Mouse (Mus musculus) hindbrain, embryonic 13.5 days (tissue): ENCODE data around the gene Hspbap1. TPM values are rescaled to one million over a fixed set of nuclear protein-coding genes. Genes with fewer than 3 reads are reported as not detected.
A peak's percentile ranks its signal among the peaks of the same experiment; 100 is the strongest.

Experiments
- ATAC-seq: fragments of 200-750 bp; cut with Nextera tagmentation; 2 replicates; pipeline ENCODE4 v1.8.0; 2017; ENCODE audit warnings: moderate TSS enrichment; ENCODE audit not compliant: low FRiP score
- H3K27ac ChIP-seq: fragments of 300-500 bp; sonication (generic); 2 replicates; pipeline ENCODE4 v1.5.1; 2015; ENCODE audit warnings: inconsistent platforms, mild to moderate bottlenecking, moderate library complexity
- H3K27me3 ChIP-seq: fragments of 300-500 bp; sonication (generic); 2 replicates; pipeline ENCODE4 v1.6.1; 2015; ENCODE audit warnings: mild to moderate bottlenecking, inconsistent platforms
- H3K36me3 ChIP-seq: fragments of 300-500 bp; sonication (generic); 2 replicates; pipeline ENCODE4 v1.6.1; 2015; ENCODE audit warnings: mild to moderate bottlenecking, inconsistent platforms
- H3K4me1 ChIP-seq: fragments of 300-500 bp; sonication (generic); replicated peaks from 2 replicates; pipeline ENCODE4 v1.6.1; 2015; ENCODE audit warnings: inconsistent platforms
- H3K4me2 ChIP-seq: fragments of 300-500 bp; sonication (generic); 2 replicates; pipeline ENCODE4 v1.6.1; 2015; ENCODE audit warnings: inconsistent platforms, mild to moderate bottlenecking, moderate library complexity
- H3K4me3 ChIP-seq: fragments of 300-500 bp; sonication (generic); 2 replicates; pipeline ENCODE4 v1.5.1; 2015; ENCODE audit warnings: mild to moderate bottlenecking, inconsistent platforms
- H3K9ac ChIP-seq: fragments of 300-500 bp; sonication (generic); 2 replicates; pipeline ENCODE4 v1.6.1; 2015; ENCODE audit warnings: mild to moderate bottlenecking, inconsistent platforms
- H3K9me3 ChIP-seq: fragments of 300-500 bp; sonication (generic); 2 replicates; pipeline ENCODE4 v1.6.1; 2016; ENCODE audit warnings: inconsistent platforms
- WGBS: fragments of 180-500 bp; shearing (Covaris S2); methylation state at CpG from one replicate; pipeline ENCODE4 v1.1.7; 2015; 5-methylcytosine and 5-hydroxymethylcytosine counted together
- polyA plus RNA-seq: library from polyadenylated mRNA; unstranded; fragments of >200 nt; fragmentation: Nextera tagmentation; extraction: Ambion mirVana; gene quantifications from 2 replicates; pipeline ENCODE4 v1.2.1, GENCODE M21; 2015

Gene Hspbap1
- polyA plus RNA-seq, 1 experiment from 2014 or later: 18.8 TPM

DNA sequence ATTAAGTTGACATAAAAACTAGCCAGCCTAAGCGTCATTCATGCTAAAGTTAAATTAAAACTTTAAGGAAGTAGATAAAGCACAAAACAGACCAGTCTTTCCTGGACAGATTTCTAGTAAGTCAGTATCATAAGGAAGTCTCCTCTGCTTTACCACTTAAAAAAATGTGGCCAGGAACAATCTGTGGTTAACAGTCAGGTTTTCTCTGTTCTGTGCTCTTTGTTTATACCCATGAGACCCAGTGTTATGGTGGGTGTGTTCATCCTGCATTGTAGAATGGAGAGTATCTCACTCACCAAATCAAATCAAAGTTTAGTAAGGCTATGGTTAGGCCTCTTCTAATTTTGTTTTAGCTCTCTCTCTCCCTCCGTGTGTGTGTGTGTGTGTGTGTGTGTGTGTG lies 4.7 kb upstream of the Hspbap1 start:
- 77% methylated on average over 2 of the region's 2 CpGs for WGBS
- Histone ChIP-seq H3K4me2 (no peak overlapping the region), H3K27ac (no peak overlapping the region), H3K9me3 (no peaks in the 10 kb centered on the region), H3K9ac (no peak overlapping the region), H3K36me3 (no peaks in the 10 kb centered on the region), H3K4me1 (peaks cover 22% of the 10 kb centered on the region), H3K4me3 (no peak overlapping the region), H3K27me3 (no peaks in the 10 kb centered on the region)
- ATAC-seq: no peak

DNA sequence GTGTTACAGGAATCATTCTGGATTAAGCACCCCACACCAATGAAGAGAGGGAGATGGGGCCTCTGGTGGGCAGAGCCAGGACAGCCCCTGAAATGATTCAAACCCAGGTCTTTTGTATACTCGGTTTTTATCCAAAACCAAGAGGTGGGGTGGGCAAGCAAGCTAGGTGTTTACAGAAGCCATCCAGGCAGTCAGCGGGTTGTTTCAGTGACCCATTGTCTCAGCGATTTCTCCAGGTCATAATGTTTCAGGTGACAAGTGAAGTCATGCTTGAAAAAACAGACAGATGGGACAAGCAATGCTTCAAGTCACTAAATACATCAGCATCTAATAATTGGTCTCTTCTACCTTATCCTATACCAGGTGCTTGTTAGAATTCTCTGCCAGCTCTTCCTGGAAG lies 3.8 kb upstream of the Hspbap1 start:
- no peak overlapping the region for H3K27ac ChIP-seq
- no peak overlapping the region for H3K4me3 ChIP-seq
- no peak overlapping the region for H3K9ac ChIP-seq
- ATAC-seq: no peak
- 82% methylated on average over 3 of the region's 3 CpGs for WGBS
- no peaks in the 10 kb centered on the region for H3K9me3 ChIP-seq
- no peaks in the 10 kb centered on the region for H3K36me3 ChIP-seq
- no peak overlapping the region for H3K4me2 ChIP-seq
- peaks cover 30% of the 10 kb centered on the region for H3K4me1 ChIP-seq
- no peaks in the 10 kb centered on the region for H3K27me3 ChIP-seq

DNA sequence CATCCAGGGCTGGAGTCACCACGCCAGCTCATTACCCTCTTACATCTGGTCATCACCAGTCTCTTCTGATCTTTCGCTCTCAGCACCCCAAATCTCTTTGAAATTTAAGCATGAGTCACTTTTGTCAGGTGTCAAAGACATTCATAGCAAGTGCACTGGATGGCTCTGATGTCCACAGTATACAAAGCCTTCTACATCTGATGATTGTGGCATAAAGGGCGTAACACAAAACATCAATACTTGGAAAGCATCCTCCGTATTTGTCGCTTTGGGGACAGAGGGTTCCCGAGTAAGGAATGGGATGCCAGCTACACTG lies 1.7 kb upstream of the Hspbap1 start:
- no peaks in the 10 kb centered on the region for H3K27me3 ChIP-seq
- H3K4me3 ChIP-seq: peak overlapping the region; percentile 79
- no peaks in the 10 kb centered on the region for H3K9me3 ChIP-seq
- H3K9ac ChIP-seq: peak overlapping the region; percentile 95
- H3K4me2 ChIP-seq: peak overlapping the region; percentile 89
- no peak for ATAC-seq
- H3K36me3 ChIP-seq: peaks cover 5% of the 10 kb centered on the region; the same call in 1 of the 2 replicates
- peaks cover 34% of the 10 kb centered on the region for H3K4me1 ChIP-seq
- WGBS: 33% methylated on average over 6 of the region's 6 CpGs
- peak overlapping the region; percentile 85 for H3K27ac ChIP-seq

DNA sequence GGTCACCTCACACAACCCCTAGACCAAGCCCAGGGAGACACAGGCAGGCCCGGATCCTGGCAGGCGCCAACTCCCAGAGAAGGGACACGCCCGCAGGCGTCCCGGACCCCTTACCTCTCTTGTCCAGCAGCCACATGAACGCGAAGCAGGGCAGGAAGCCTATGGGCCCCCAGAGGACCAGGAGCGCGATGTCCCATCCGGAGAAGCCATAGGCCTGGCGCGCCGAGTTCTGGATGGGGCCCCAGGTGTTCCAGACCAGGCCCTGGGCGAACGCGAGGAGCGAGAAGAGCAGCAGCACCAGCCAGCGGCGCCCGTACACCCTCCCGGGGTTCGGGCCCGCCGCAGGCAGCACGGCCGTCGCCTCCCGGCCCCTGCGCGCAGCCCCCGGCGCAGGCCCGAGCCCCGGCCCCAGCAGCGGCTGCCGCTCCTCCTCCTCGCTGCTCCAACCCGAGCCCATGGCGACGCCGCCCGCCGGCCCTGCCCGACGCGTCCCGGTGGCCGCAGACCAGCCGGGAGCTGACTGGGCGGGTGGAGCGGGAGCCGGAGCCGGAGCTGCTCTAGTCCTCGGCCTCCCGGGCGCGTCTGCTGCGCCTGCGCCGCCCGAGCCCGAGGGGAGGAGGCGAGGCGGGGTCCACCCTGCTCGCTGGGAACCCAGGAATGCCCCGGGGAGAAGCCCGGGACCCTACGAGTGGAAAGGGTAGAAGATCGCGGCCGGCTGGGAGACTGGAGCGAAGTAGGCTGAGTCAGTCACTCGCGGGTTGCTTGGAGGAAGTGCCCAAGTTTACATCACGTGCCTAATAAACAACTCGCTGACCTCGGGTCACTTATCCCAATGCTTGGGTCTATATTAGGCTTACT lies 1.2 kb upstream of the Hspbap1 start, which contains the start of gene Dirc2:
Gene Dirc2 (minus strand): TSS at position 572 of the 858 bp plus-strand sequence.
- ATAC-seq: peak; percentile 84
- peak within 1 kb of the TSS; percentile 79 for H3K4me3 ChIP-seq
- WGBS: under 1% methylated on average over 78 of the region's 78 CpGs
- no peaks in the 10 kb centered on the region for H3K9me3 ChIP-seq
- peak within 1 kb of the TSS; percentile 95 for H3K9ac ChIP-seq
- H3K36me3 ChIP-seq: peaks cover 5% of the 10 kb centered on the region; the same call in 1 of the 2 replicates
- H3K27me3 ChIP-seq: no peaks in the 10 kb centered on the region
- H3K27ac ChIP-seq: peak within 1 kb of the TSS; percentile 85
- peak within 1 kb of the TSS; percentile 89 for H3K4me2 ChIP-seq
- H3K4me1 ChIP-seq: peaks cover 34% of the 10 kb centered on the region

DNA sequence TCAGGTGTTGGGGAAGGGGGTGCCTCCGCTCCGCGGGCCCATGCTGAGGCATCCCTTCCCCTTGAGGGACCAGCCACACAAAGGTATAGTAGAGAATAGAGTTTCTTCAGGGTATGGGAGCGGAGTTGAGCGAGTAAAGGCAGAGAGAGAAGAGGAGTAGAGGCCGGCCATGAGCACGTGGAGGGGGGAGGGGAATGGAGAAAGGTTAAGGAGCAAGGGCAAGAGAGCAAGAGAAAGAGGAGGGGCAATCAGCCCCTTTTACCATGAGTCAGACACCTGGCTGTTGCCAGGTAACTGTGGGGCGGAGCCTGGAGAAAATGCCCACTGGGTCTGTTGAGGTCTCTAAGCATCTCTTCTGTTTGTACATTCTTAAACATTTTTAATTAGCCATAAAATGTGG lies 966 bp downstream of the Hspbap1 start:
- peak overlapping the region; percentile 89 for H3K4me2 ChIP-seq
- peaks cover 34% of the 10 kb centered on the region for H3K4me1 ChIP-seq
- 15% methylated on average over 8 of the region's 8 CpGs for WGBS
- no peak overlapping the region for H3K27ac ChIP-seq
- peak overlapping the region; percentile 87 for H3K9ac ChIP-seq
- peak overlapping the region; percentile 79 for H3K4me3 ChIP-seq
- ATAC-seq: no peak
- no peaks in the 10 kb centered on the region for H3K27me3 ChIP-seq
- no peaks in the 10 kb centered on the region for H3K9me3 ChIP-seq
- peaks cover 5% of the 10 kb centered on the region; the same call in 1 of the 2 replicates for H3K36me3 ChIP-seq

DNA sequence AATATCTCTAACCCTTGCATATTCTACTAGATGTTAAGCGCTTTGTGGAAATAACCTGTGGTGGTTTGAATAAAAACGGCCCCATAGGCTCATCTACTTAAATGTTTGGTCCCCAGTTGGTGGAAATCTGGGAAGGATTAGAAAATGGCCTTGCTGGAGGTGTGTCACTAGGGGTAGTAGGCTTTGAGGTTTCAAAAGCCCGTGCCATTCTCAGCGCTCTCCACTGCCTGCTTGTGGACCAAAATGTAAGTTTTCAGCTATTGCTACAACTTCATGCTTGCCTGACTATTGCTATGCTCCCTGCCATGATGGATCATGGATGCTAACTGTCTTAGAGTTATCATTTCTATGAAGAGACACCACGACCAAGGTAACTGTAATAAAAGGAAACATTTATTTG lies 1.4 kb downstream of the Hspbap1 start:
- Histone ChIP-seq H3K4me3 (no peak overlapping the region), H3K4me1 (peaks cover 29% of the 10 kb centered on the region), H3K4me2 (peak overlapping the region; percentile 89), H3K36me3 (peaks cover 5% of the 10 kb centered on the region; the same call in 1 of the 2 replicates), H3K27me3 (no peaks in the 10 kb centered on the region), H3K9ac (no peak overlapping the region), H3K9me3 (no peaks in the 10 kb centered on the region), H3K27ac (no peak overlapping the region)
- 92% methylated on average over 5 of the region's 5 CpGs for WGBS
- no peak for ATAC-seq

DNA sequence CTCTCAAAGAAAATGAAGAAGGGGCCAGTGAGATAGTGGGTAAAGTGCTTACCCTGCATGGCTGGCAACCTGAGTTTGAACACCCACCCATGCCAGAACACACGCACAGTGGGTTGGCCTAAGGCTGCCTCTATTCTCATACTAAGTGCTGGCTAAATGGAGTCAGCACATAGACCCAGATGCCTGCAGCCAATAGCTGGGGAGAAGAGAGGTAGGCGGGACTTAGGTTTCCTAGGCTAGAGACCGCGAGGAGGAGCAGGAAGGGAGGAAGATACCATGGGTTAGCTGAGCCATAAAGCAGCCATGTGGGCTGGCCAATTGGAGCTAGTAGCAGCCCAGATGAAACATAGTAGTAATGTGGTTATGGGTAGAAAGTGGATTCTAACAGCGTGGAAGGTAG lies 2.4 kb downstream of the Hspbap1 start:
- H3K36me3 ChIP-seq: peaks cover 5% of the 10 kb centered on the region; the same call in 1 of the 2 replicates
- 88% methylated on average over 5 of the region's 5 CpGs for WGBS
- no peak overlapping the region for H3K9ac ChIP-seq
- no peak overlapping the region for H3K4me3 ChIP-seq
- H3K4me2 ChIP-seq: no peak overlapping the region
- no peak overlapping the region for H3K27ac ChIP-seq
- H3K9me3 ChIP-seq: no peaks in the 10 kb centered on the region
- H3K27me3 ChIP-seq: no peaks in the 10 kb centered on the region
- no peak for ATAC-seq
- peaks cover 22% of the 10 kb centered on the region for H3K4me1 ChIP-seq

DNA sequence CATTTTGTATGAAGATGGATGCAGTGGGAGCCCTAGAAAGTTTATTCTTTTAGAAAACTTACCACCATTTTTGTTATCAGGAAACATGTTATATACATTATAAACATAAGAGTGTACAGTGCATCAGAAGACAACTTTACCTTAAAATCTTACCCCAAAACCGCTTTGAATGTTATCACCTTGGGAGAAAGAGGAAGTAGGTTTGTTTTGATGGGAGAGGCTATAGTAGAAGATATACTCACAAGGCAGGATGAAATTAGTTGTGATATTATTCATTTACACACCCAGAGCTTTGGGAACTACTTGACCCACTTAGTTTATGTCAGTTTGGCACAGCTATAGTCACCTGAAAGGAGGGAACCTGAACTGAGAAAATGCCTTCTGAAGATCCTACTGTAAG lies 5.7 kb downstream of the Hspbap1 start:
- WGBS: 90% methylated on average over 1 of the region's 1 CpGs
- no peaks in the 10 kb centered on the region for H3K27me3 ChIP-seq
- H3K9ac ChIP-seq: no peak overlapping the region
- no peak overlapping the region for H3K4me2 ChIP-seq
- H3K9me3 ChIP-seq: no peaks in the 10 kb centered on the region
- H3K4me1 ChIP-seq: peaks cover 9% of the 10 kb centered on the region
- H3K27ac ChIP-seq: no peak overlapping the region
- peaks cover 5% of the 10 kb centered on the region; the same call in 1 of the 2 replicates for H3K36me3 ChIP-seq
- no peak for ATAC-seq
- H3K4me3 ChIP-seq: no peak overlapping the region

DNA sequence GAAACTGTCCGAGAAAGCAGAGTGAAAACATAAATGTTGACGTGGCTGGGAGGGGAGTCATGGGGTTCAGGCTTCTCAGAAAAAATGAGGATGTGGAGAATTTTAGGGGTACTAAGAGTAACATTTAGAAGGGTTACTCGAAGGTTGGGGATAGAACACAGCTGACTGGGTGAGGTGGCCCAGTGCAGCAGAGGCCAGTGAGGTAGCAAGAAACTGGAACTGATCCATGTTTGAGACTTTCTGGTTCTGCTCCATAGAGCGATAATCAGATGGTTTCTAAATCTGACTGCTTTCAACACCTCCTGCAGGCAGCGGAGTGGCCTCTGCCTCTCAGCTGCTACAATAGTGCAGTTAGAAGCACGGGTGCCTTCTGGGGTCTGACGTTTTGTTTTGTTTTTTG lies 6.6 kb downstream of the Hspbap1 start:
- Histone ChIP-seq H3K9me3 (no peaks in the 10 kb centered on the region), H3K36me3 (peaks cover 5% of the 10 kb centered on the region; the same call in 1 of the 2 replicates), H3K27me3 (no peaks in the 10 kb centered on the region), H3K9ac (no peak overlapping the region), H3K4me3 (no peak overlapping the region), H3K27ac (no peak overlapping the region), H3K4me1 (no peaks in the 10 kb centered on the region), H3K4me2 (no peak overlapping the region)
- ATAC-seq: no peak
- 91% methylated on average over 7 of the region's 7 CpGs for WGBS

DNA sequence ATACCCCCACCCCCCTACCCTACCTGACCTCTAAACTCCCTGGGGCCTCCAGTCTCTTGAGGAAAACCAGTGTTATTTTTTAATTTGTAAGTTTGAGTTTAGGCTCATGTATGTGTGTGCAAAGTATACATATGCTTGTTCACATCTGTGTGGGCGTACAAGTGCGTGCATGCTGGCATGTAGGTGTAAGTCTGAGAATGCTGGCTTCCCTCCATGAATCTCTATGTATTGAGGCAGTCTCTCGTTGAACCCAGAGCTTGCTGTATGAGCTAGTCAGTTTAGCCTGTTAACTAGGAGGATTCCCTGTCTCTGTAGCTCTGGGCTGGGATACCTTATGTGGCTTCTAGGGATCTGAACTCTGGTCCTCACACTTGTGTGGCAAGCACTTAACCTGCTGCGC lies 7.6 kb downstream of the Hspbap1 start:
- no peaks in the 10 kb centered on the region for H3K27me3 ChIP-seq
- no peak overlapping the region for H3K4me3 ChIP-seq
- H3K4me2 ChIP-seq: no peak overlapping the region
- WGBS: 95% methylated on average over 4 of the region's 4 CpGs
- H3K9ac ChIP-seq: no peak overlapping the region
- H3K9me3 ChIP-seq: no peaks in the 10 kb centered on the region
- ATAC-seq: no peak
- H3K27ac ChIP-seq: no peak overlapping the region
- H3K4me1 ChIP-seq: no peaks in the 10 kb centered on the region
- H3K36me3 ChIP-seq: no peaks in the 10 kb centered on the region

DNA sequence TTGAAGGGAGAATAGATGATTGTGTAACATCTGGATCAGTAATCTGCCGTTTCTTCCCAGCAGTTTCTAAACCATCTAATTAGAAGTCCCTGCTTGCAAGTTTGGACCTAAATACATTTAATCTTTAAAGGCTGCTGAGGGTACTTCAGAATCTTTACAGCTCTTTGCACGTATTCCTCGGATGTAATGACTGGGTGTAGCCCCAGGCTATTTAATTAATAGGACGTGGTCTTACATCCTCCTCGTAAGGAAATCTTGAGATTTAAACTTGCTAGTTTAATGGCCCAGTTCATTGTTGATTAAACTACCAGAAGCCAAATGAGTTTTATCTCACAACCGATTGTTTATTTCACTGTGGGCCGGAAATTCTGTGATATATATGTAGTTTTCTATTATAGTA lies 9.5 kb downstream of the Hspbap1 start:
- Histone ChIP-seq H3K9ac (no peak overlapping the region), H3K4me3 (no peak overlapping the region), H3K9me3 (no peaks in the 10 kb centered on the region), H3K27ac (no peak overlapping the region), H3K36me3 (no peaks in the 10 kb centered on the region), H3K4me1 (no peaks in the 10 kb centered on the region), H3K27me3 (no peaks in the 10 kb centered on the region), H3K4me2 (no peak overlapping the region)
- ATAC-seq: no peak; the same call in 1 of the 2 replicates
- WGBS: 74% methylated on average over 7 of the region's 7 CpGs

DNA sequence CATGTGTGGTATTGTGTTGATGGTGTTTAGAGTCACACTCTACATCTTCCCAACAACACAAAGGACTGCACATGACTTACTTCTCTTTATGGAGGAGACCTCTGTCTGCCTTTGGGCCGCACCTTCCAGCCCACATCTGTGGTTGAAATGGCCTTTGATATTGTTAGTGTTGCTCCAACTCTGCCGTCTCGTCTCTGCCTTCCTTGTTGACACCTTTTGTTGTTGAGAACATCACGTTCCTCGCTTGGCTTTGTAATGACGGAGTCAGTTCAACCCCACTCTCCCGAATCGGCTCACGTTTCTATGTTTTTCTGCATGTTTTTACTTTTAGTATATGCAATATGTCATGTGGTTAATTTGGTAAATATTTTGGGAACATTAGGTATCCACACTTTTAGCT lies 10.9 kb downstream of the Hspbap1 start:
- no peak for ATAC-seq
- H3K36me3 ChIP-seq: no peaks in the 10 kb centered on the region
- WGBS: 89% methylated on average over 9 of the region's 9 CpGs
- H3K9ac ChIP-seq: no peak overlapping the region
- no peak overlapping the region for H3K27ac ChIP-seq
- H3K27me3 ChIP-seq: no peaks in the 10 kb centered on the region
- H3K4me3 ChIP-seq: no peak overlapping the region
- H3K4me1 ChIP-seq: no peaks in the 10 kb centered on the region
- H3K4me2 ChIP-seq: no peak overlapping the region
- no peaks in the 10 kb centered on the region for H3K9me3 ChIP-seq

DNA sequence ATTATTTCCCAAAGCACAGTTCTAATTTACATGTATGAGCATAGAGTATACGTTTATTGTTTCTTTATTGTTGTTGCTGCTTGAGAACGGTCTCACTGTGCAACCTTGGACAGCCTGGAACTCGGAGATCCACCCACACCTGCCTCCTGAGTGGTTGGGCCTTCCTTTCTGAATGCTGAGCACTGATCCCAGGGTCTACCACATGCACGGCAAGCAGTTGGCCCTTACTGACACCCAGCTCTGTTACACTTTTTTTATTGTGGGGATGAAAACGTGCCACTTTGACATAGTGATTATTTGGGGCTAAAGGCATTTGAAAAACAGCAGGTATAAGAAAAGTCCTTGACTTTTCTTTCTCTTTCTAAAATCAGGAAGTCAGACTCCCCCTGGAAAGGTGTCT lies 11.5 kb downstream of the Hspbap1 start:
- no peaks in the 10 kb centered on the region for H3K27me3 ChIP-seq
- no peak overlapping the region for H3K9ac ChIP-seq
- ATAC-seq: no peak
- H3K4me2 ChIP-seq: no peak overlapping the region
- WGBS: 89% methylated on average over 5 of the region's 5 CpGs
- no peaks in the 10 kb centered on the region for H3K4me1 ChIP-seq
- H3K36me3 ChIP-seq: no peaks in the 10 kb centered on the region
- H3K27ac ChIP-seq: no peak overlapping the region
- no peaks in the 10 kb centered on the region for H3K9me3 ChIP-seq
- H3K4me3 ChIP-seq: no peak overlapping the region
